Mouse (Mus musculus): Measurements from ENCODE around the gene Oas1h.

The Oas1h gene

GRCm38 (mm10) chr5:120861121-120861520 lies at the start of gene Oas1h:
Oas1h (plus strand) TSS chr5:120861421.
- WGBS = 69% methylated on average over 4 of the region's 4 CpGs

- WGBS = 7% methylated on average over 18 of the region's 18 CpGs
Measured at GRCm38 (mm10) chr5:120811951-120812819, 49.0 kb upstream of the Oas1h start, which contains the start of gene Oas1c. Oas1c (minus strand) TSS chr5:120812514.

GRCm38 (mm10) chr5:120813023-120813422 lies 48.2 kb upstream of the Oas1h start:
- WGBS = 85% methylated on average over 6 of the region's 6 CpGs

- 75% methylated on average over 3 of the region's 3 CpGs for WGBS
Measured at GRCm38 (mm10) chr5:120815949-120816348, 45.3 kb upstream of the Oas1h start.

- WGBS = 81% methylated on average over 4 of the region's 4 CpGs
Measured at GRCm38 (mm10) chr5:120831031-120831430, 30.2 kb upstream of the Oas1h start.

- WGBS = 38% methylated on average over 17 of the region's 17 CpGs
Measured at GRCm38 (mm10) chr5:120833335-120834280, 27.6 kb upstream of the Oas1h start.

- WGBS = 15% methylated on average over 8 of the region's 8 CpGs
Measured at GRCm38 (mm10) chr5:120836731-120837585, 24.3 kb upstream of the Oas1h start.

- 59% methylated on average over 3 of the region's 3 CpGs for WGBS
Measured at GRCm38 (mm10) chr5:120844713-120845112, 16.5 kb upstream of the Oas1h start.

GRCm38 (mm10) chr5:120847067-120847466 lies 14.2 kb upstream of the Oas1h start, which contains the start of gene Oas1f:
Oas1f (plus strand) TSS chr5:120847367.
- WGBS = 84% methylated on average over 4 of the region's 4 CpGs

- 62% methylated on average over 3 of the region's 3 CpGs for WGBS
Measured at GRCm38 (mm10) chr5:120849601-120850136, 11.6 kb upstream of the Oas1h start.

GRCm38 (mm10) chr5:120859241-120859640 lies 2.0 kb upstream of the Oas1h start:
- 78% methylated on average over 2 of the region's 2 CpGs for WGBS

- 80% methylated on average over 3 of the region's 3 CpGs for WGBS
Measured at GRCm38 (mm10) chr5:120865336-120865860, 4.2 kb downstream of the Oas1h start.

GRCm38 (mm10) chr5:120869436-120870015 lies 8.3 kb downstream of the Oas1h start:
- 90% methylated on average over 7 of the region's 7 CpGs for WGBS

- 79% methylated on average over 3 of the region's 3 CpGs for WGBS
Measured at GRCm38 (mm10) chr5:120870081-120870480, 8.9 kb downstream of the Oas1h start.

GRCm38 (mm10) chr5:120870782-120871181 lies 9.6 kb downstream of the Oas1h start:
- 67% methylated on average over 7 of the region's 7 CpGs for WGBS

GRCm38 (mm10) chr5:120871469-120871868 lies 10.2 kb downstream of the Oas1h start:
- WGBS = 61% methylated on average over 2 of the region's 2 CpGs

GRCm38 (mm10) chr5:120876839-120877238 lies 15.6 kb downstream of the Oas1h start:
- WGBS = 77% methylated on average over 2 of the region's 3 CpGs

GRCm38 (mm10) chr5:120877407-120877806 lies 16.2 kb downstream of the Oas1h start:
- 89% methylated on average over 2 of the region's 2 CpGs for WGBS

- 71% methylated on average over 2 of the region's 2 CpGs for WGBS
Measured at GRCm38 (mm10) chr5:120878803-120879202, 17.6 kb downstream of the Oas1h start.

GRCm38 (mm10) chr5:120881681-120882080 lies 20.5 kb downstream of the Oas1h start:
- 94% methylated on average over 6 of the region's 6 CpGs for WGBS

Data from cerebral cortex, adult 2 months (tissue).